Mouse (Mus musculus) liver, adult 2 months (tissue): ENCODE results near the gene Fbxo47.

Experiments used
- CTCF ChIP-seq: fragments of 200-500 bp; IDR thresholded peaks from 2 replicates; pipeline ENCODE4 v1.5.1; 2011; ENCODE audit warnings: low read depth, low read length, control low read depth
- POLR2A ChIP-seq: fragments of 200-500 bp; IDR thresholded peaks from 2 replicates; pipeline ENCODE4 v1.6.1; 2011; ENCODE audit warnings: low read length, control low read depth; ENCODE audit not compliant: insufficient read depth; ENCODE audit errors: extremely low read depth

GRCm38 (mm10) chr11:97884601-97885185 is 739 bp upstream of the Fbxo47 start:
- TF ChIP-seq POLR2A, result no peak
- no peak for TF ChIP-seq CTCF
